Mouse (Mus musculus): ENCODE data around the gene Oxnad1. TPM values are rescaled to one million over a fixed set of nuclear protein-coding genes. Genes with fewer than 3 reads are reported as not detected.
"Not testable (repeated sequence)": the region's sequence is repeated elsewhere in the genome, so short reads cannot be mapped to it uniquely, and the experiment has no call there.

The Oxnad1 gene
- polyA plus RNA-seq, 1 experiment from 2014 or later = 14.5 TPM

- ATAC-seq (ENCODE audit: low FRiP score) = no peak
- Histone ChIP-seq H3K4me1 (peaks cover 2% of the 10 kb centered on the region; the same call in 1 of the 2 replicates), H3K9ac (no peak overlapping the region), H3K9me3 (replicated peaks) (no peaks in the 10 kb centered on the region), H3K36me3 (no peaks in the 10 kb centered on the region), H3K27ac (no peak overlapping the region), H3K4me3 (no peak overlapping the region), H3K27me3 (no peaks in the 10 kb centered on the region), H3K4me2 (replicated peaks) (no peak overlapping the region)
- WGBS = 63% methylated on average over 8 of the region's 8 CpGs
These were observed 11.9 kb upstream of the Oxnad1 start for GRCm38 (mm10) chr14:32073211-32073685.

GRCm38 (mm10) chr14:32073901-32074300 lies 11.3 kb upstream of the Oxnad1 start:
- 54% methylated on average over 7 of the region's 7 CpGs for WGBS
- H3K36me3 ChIP-seq = no peaks in the 10 kb centered on the region
- no peak overlapping the region for H3K9ac ChIP-seq
- H3K4me3 ChIP-seq = no peak overlapping the region
- H3K27me3 ChIP-seq = no peaks in the 10 kb centered on the region
- H3K4me2 ChIP-seq (replicated peaks) = no peak overlapping the region
- no peak for ATAC-seq (ENCODE audit: low FRiP score)
- peaks cover 2% of the 10 kb centered on the region; the same call in 1 of the 2 replicates for H3K4me1 ChIP-seq
- H3K27ac ChIP-seq = no peak overlapping the region
- H3K9me3 ChIP-seq (replicated peaks) = no peaks in the 10 kb centered on the region

- Histone ChIP-seq H3K27ac (no peak overlapping the region), H3K27me3 (no peaks in the 10 kb centered on the region), H3K36me3 (peaks cover 13% of the 10 kb centered on the region), H3K4me2 (replicated peaks) (no peak overlapping the region), H3K9ac (no peak overlapping the region), H3K4me1 (peaks cover 2% of the 10 kb centered on the region; the same call in 1 of the 2 replicates), H3K4me3 (no peak overlapping the region), H3K9me3 (replicated peaks) (no peaks in the 10 kb centered on the region)
- ATAC-seq (ENCODE audit: low FRiP score) = no peak
- 49% methylated on average over 8 of the region's 8 CpGs for WGBS
These were observed 8.1 kb upstream of the Oxnad1 start for GRCm38 (mm10) chr14:32076896-32077575.

- no peaks in the 10 kb centered on the region for H3K27me3 ChIP-seq
- no peak for ATAC-seq (ENCODE audit: low FRiP score)
- peaks cover 24% of the 10 kb centered on the region for H3K36me3 ChIP-seq
- H3K9me3 ChIP-seq (replicated peaks) = no peaks in the 10 kb centered on the region
- no peak overlapping the region for H3K9ac ChIP-seq
- H3K4me1 ChIP-seq = peaks cover 5% of the 10 kb centered on the region
- no peak overlapping the region for H3K4me3 ChIP-seq
- no peak overlapping the region for H3K4me2 ChIP-seq (replicated peaks)
- H3K27ac ChIP-seq = no peak overlapping the region
- WGBS = 87% methylated on average over 10 of the region's 10 CpGs
These were observed 4.1 kb upstream of the Oxnad1 start for GRCm38 (mm10) chr14:32081026-32081425.

GRCm38 (mm10) chr14:32082891-32083290 lies 2.3 kb upstream of the Oxnad1 start:
- Histone ChIP-seq H3K9me3 (replicated peaks) (no peaks in the 10 kb centered on the region), H3K4me1 (peaks cover 14% of the 10 kb centered on the region), H3K27ac (no peak overlapping the region), H3K4me3 (no peak overlapping the region), H3K4me2 (replicated peaks) (no peak overlapping the region), H3K9ac (no peak overlapping the region), H3K27me3 (no peaks in the 10 kb centered on the region), H3K36me3 (peaks cover 24% of the 10 kb centered on the region)
- WGBS = 93% methylated on average over 6 of the region's 6 CpGs
- ATAC-seq (ENCODE audit: low FRiP score) = no peak

GRCm38 (mm10) chr14:32083466-32083865 lies 1.7 kb upstream of the Oxnad1 start:
- no peaks in the 10 kb centered on the region for H3K27me3 ChIP-seq
- WGBS = 97% methylated on average over 2 of the region's 2 CpGs
- no peak overlapping the region for H3K9ac ChIP-seq
- H3K4me3 ChIP-seq = no peak overlapping the region
- peaks cover 14% of the 10 kb centered on the region for H3K4me1 ChIP-seq
- ATAC-seq (ENCODE audit: low FRiP score) = no peak
- H3K36me3 ChIP-seq = peaks cover 24% of the 10 kb centered on the region
- H3K4me2 ChIP-seq (replicated peaks) = no peak overlapping the region
- no peak overlapping the region for H3K27ac ChIP-seq
- H3K9me3 ChIP-seq (replicated peaks) = no peaks in the 10 kb centered on the region

- H3K4me2 ChIP-seq (replicated peaks) = peak within 1 kb of the TSS; percentile 74
- H3K4me1 ChIP-seq = peaks cover 14% of the 10 kb centered on the region
- H3K27ac ChIP-seq = peak within 1 kb of the TSS; percentile 77
- peak within 1 kb of the TSS; percentile 52 for H3K4me3 ChIP-seq
- H3K36me3 ChIP-seq = peaks cover 24% of the 10 kb centered on the region
- peak; percentile 98 for ATAC-seq (ENCODE audit: low FRiP score)
- no peaks in the 10 kb centered on the region for H3K27me3 ChIP-seq
- under 1% methylated on average over 43 of the region's 43 CpGs for WGBS
- peak within 1 kb of the TSS; percentile 79 for H3K9ac ChIP-seq
- no peaks in the 10 kb centered on the region for H3K9me3 ChIP-seq (replicated peaks)
These were observed 470 bp downstream of the Oxnad1 start, which contains the start of gene Dph3 for GRCm38 (mm10) chr14:32085486-32086201. TSS of gene Dph3 (minus strand) at chr14:32085729.

- no peak for ATAC-seq (ENCODE audit: low FRiP score)
- Histone ChIP-seq H3K36me3 (peaks cover 18% of the 10 kb centered on the region), H3K4me3 (peak overlapping the region; percentile 52), H3K9me3 (replicated peaks) (no peaks in the 10 kb centered on the region), H3K4me1 (peaks cover 14% of the 10 kb centered on the region), H3K27ac (no peak overlapping the region; the same call in 1 of the 2 replicates), H3K9ac (peak overlapping the region; percentile 79), H3K27me3 (no peaks in the 10 kb centered on the region), H3K4me2 (replicated peaks) (peak overlapping the region; percentile 74)
- 26% methylated on average over 8 of the region's 8 CpGs for WGBS
These were observed 1.1 kb downstream of the Oxnad1 start for GRCm38 (mm10) chr14:32086226-32086625.

- H3K4me1 ChIP-seq = peaks cover 14% of the 10 kb centered on the region
- peaks cover 11% of the 10 kb centered on the region for H3K36me3 ChIP-seq
- H3K9me3 ChIP-seq (replicated peaks); H3K27me3 ChIP-seq; ATAC-seq (ENCODE audit: low FRiP score); H3K27ac ChIP-seq; H3K4me3 ChIP-seq; H3K9ac ChIP-seq; H3K4me2 ChIP-seq (replicated peaks): not testable (repeated sequence)
- 90% methylated on average over 7 of the region's 7 CpGs for WGBS
These were observed 2.5 kb downstream of the Oxnad1 start for GRCm38 (mm10) chr14:32087584-32088248.

GRCm38 (mm10) chr14:32091124-32091523 lies 6.0 kb downstream of the Oxnad1 start:
- H3K4me3 ChIP-seq = no peak overlapping the region
- H3K4me2 ChIP-seq (replicated peaks) = no peak overlapping the region
- no peak overlapping the region for H3K27ac ChIP-seq
- 67% methylated on average over 4 of the region's 4 CpGs for WGBS
- no peaks in the 10 kb centered on the region for H3K27me3 ChIP-seq
- peaks cover 28% of the 10 kb centered on the region for H3K36me3 ChIP-seq
- H3K9me3 ChIP-seq (replicated peaks) = no peaks in the 10 kb centered on the region
- H3K4me1 ChIP-seq = peaks cover 8% of the 10 kb centered on the region
- H3K9ac ChIP-seq = no peak overlapping the region
- ATAC-seq (ENCODE audit: low FRiP score) = no peak

- H3K4me2 ChIP-seq (replicated peaks) = no peak overlapping the region
- H3K27me3 ChIP-seq = no peaks in the 10 kb centered on the region
- no peak overlapping the region for H3K27ac ChIP-seq
- H3K4me3 ChIP-seq = no peak overlapping the region
- 80% methylated on average over 4 of the region's 4 CpGs for WGBS
- peaks cover 4% of the 10 kb centered on the region; the same call in 1 of the 2 replicates for H3K4me1 ChIP-seq
- no peak overlapping the region for H3K9ac ChIP-seq
- ATAC-seq (ENCODE audit: low FRiP score) = no peak
- H3K9me3 ChIP-seq (replicated peaks) = no peaks in the 10 kb centered on the region
- peaks cover 32% of the 10 kb centered on the region for H3K36me3 ChIP-seq
These were observed 6.5 kb downstream of the Oxnad1 start for GRCm38 (mm10) chr14:32091704-32092103.

GRCm38 (mm10) chr14:32093018-32093417 lies 7.8 kb downstream of the Oxnad1 start:
- H3K27ac ChIP-seq = no peak overlapping the region
- H3K9me3 ChIP-seq (replicated peaks) = no peaks in the 10 kb centered on the region
- H3K4me2 ChIP-seq (replicated peaks) = no peak overlapping the region
- H3K4me3 ChIP-seq = no peak overlapping the region
- H3K36me3 ChIP-seq = peaks cover 46% of the 10 kb centered on the region
- H3K9ac ChIP-seq = no peak overlapping the region
- no peak for ATAC-seq (ENCODE audit: low FRiP score)
- no peaks in the 10 kb centered on the region for H3K27me3 ChIP-seq
- 62% methylated on average over 1 of the region's 1 CpGs for WGBS
- no peaks in the 10 kb centered on the region for H3K4me1 ChIP-seq
